8 mouse cellular contexts compared by ENCODE assay signal in genomic region chr11:88293631-88294393, GRCm38 (mm10). TPM values are rescaled to one million over a fixed set of nuclear protein-coding genes. Genes with fewer than 3 reads are reported as not detected.
DNase-seq lines count a peak whose midpoint lies in the region; ATAC-seq and TF ChIP-seq lines count a peak whose summit lies in the region.
"Had no signal": no experiment of that assay in that cellular context is flagged by ENCODE, and none has a peak within 500 bp of the region (broad histone marks: within the 10 kb centered on the region; RNA-seq: fewer than 3 reads in every experiment).

Ccdc182 (plus strand) TSS chr11:88294058.

- TF ChIP-seq POLR2A in ES-Bruce4 (IDR thresholded peaks at IDR 0.05; ENCODE audit: insufficient read depth, low read length), result no peak

- H3K4me2 ChIP-seq in hindbrain, embryonic 16.5 days (ENCODE audit: low read length), result peak within 1 kb of the TSS; percentile 54
- H3K4me2 ChIP-seq in liver, embryonic 13.5 days, result peak within 1 kb of the TSS; percentile 40

- no peak for ATAC-seq in G1E (ENCODE audit: extremely low read depth, insufficient number of reproducible peaks, low FRiP score, poor library complexity, severe bottlenecking)
- ATAC-seq in hindbrain, embryonic 16.5 days, result no peak
- no peak for ATAC-seq in liver, embryonic 13.5 days (ENCODE audit: low read depth)
- ATAC-seq in megakaryocyte progenitor cell, adult 5-6 weeks (replicated peaks; ENCODE audit: poor library complexity), result no peak

- H3K4me3 ChIP-seq in ES-Bruce4 (ENCODE audit: low read depth, low read length) (peak within 1 kb of the TSS; percentile 42), G1E (ENCODE audit: low read depth, low read length) (0 out of 2 replicates have a peak within 1 kb of the TSS, but pooled peaks have one; percentile 1)
- H3K4me3 ChIP-seq in hindbrain, embryonic 16.5 days (ENCODE audit: low read length), result peak within 1 kb of the TSS; percentile 8; the same call in 1 of the 2 replicates
- no peak within 1 kb of the TSS; the same call in 1 of the 2 replicates for H3K4me3 ChIP-seq in liver, embryonic 13.5 days (replicated peaks)
- H3K4me3 ChIP-seq: myocyte had no signal

- TF ChIP-seq CTCF in ES-Bruce4 (IDR thresholded peaks at IDR 0.05; ENCODE audit: low read depth, low read length) (peak; percentile 26), G1E (IDR thresholded peaks at IDR 0.05; ENCODE audit: low read depth, low read length) (no peak)

- H3K9me3 ChIP-seq in ES-Bruce4 (replicated peaks; ENCODE audit: control insufficient read depth, insufficient read depth, low read length, poor library complexity, severe bottlenecking) (no peaks in the 10 kb centered on the region), G1E (replicated peaks) (no peaks in the 10 kb centered on the region)
- H3K9me3 ChIP-seq in hindbrain, embryonic 16.5 days (ENCODE audit: control insufficient read depth, low read length), result no peaks in the 10 kb centered on the region
- H3K9me3 ChIP-seq in liver, embryonic 13.5 days (replicated peaks), result no peaks in the 10 kb centered on the region

- H3K27me3 ChIP-seq in ES-Bruce4 (ENCODE audit: control insufficient read depth, insufficient read depth, low read length, poor library complexity, severe bottlenecking), result no peaks in the 10 kb centered on the region
- peaks cover 37% of the 10 kb centered on the region for H3K27me3 ChIP-seq in G1E (ENCODE audit: insufficient read depth, low read length)
- H3K27me3 ChIP-seq in hindbrain, embryonic 16.5 days (replicated peaks; ENCODE audit: control insufficient read depth, insufficient read depth, low read length), result no peaks in the 10 kb centered on the region
- peaks cover 39% of the 10 kb centered on the region for H3K27me3 ChIP-seq in liver, embryonic 13.5 days

- peak within 1 kb of the TSS; percentile 3 for H3K9ac ChIP-seq in ES-Bruce4 (ENCODE audit: low read depth, poor library complexity, severe bottlenecking)
- peak within 1 kb of the TSS; percentile 54 for H3K9ac ChIP-seq in hindbrain, embryonic 16.5 days (ENCODE audit: low read depth, low read length)
- H3K9ac ChIP-seq in liver, embryonic 13.5 days, result no peak within 1 kb of the TSS

- WGBS in hindbrain, embryonic 16.5 days, result 29% methylated on average over 20 of the region's 20 CpGs
- 32% methylated on average over 20 of the region's 20 CpGs for WGBS in liver, embryonic 13.5 days (ENCODE audit: insufficient replicate concordance)

- TF ChIP-seq EP300 in ES-Bruce4 (IDR thresholded peaks at IDR 0.05; ENCODE audit: insufficient read depth, low read depth, low read length), result no peak

- H3K4me1 ChIP-seq in ES-Bruce4 (ENCODE audit: control insufficient read depth, insufficient read depth, low read length) (no peaks in the 10 kb centered on the region), G1E (ENCODE audit: insufficient read depth, low read depth, low read length) (no peaks in the 10 kb centered on the region)
- peaks cover 14% of the 10 kb centered on the region for H3K4me1 ChIP-seq in hindbrain, embryonic 16.5 days (ENCODE audit: control insufficient read depth, insufficient read depth, low read depth, low read length)
- peaks cover 13% of the 10 kb centered on the region for H3K4me1 ChIP-seq in liver, embryonic 13.5 days (replicated peaks)

- no peaks in the 10 kb centered on the region for H3K36me3 ChIP-seq in ES-Bruce4 (ENCODE audit: control insufficient read depth, insufficient read depth, low read length, poor library complexity, severe bottlenecking)
- no peaks in the 10 kb centered on the region for H3K36me3 ChIP-seq in G1E (replicated peaks)
- H3K36me3 ChIP-seq in hindbrain, embryonic 16.5 days (ENCODE audit: control insufficient read depth, insufficient read depth, low read length), result no peaks in the 10 kb centered on the region
- no peaks in the 10 kb centered on the region for H3K36me3 ChIP-seq in liver, embryonic 13.5 days

- H3K27ac ChIP-seq in ES-Bruce4 (ENCODE audit: insufficient read depth, low read length), result no peak within 1 kb of the TSS
- H3K27ac ChIP-seq in hindbrain, embryonic 16.5 days (ENCODE audit: low read depth, low read length), result peak within 1 kb of the TSS; percentile 24; the same call in 1 of the 2 replicates
- no peak within 1 kb of the TSS for H3K27ac ChIP-seq in liver, embryonic 13.5 days

- DNase-seq in G1E (ENCODE audit: low spot score), result no peak
- no peak for DNase-seq in liver, embryonic 13.5 days
- DNase-seq in left cerebral cortex, postnatal 36 days (ENCODE audit: low spot score in 2 of 2), result no peak
- no peak for DNase-seq in cerebellum, postnatal 14 days

- intact Hi-C loops in left cerebral cortex, postnatal 36 days (cut with DNase I), result loop anchor here (5.0 kb wide), 2 partner anchors 113 to 433 kb away; no protein-coding TSS in a partner anchor

RNA-seq across cellular contexts. Expression of gene Ccdc182, which starts in this region (rescaled TPM):
- polyA plus RNA-seq in ES-Bruce4 (2011; ENCODE audit: insufficient read depth, insufficient read length, low read depth, missing spikeins), result not detected in 2 replicates
- not detected in 2 replicates for total RNA-seq in G1E (2014; fragmentation: Nextera tagmentation)
- total RNA-seq in G1E (2017), result not detected in 2 replicates
- polyA plus RNA-seq in G1E (2012), result not detected in 2 replicates
- 0.13 TPM in 1 of 2 replicates, not detected in the other for polyA plus RNA-seq in hindbrain, embryonic 16.5 days (2015; fragmentation: Nextera tagmentation; extraction: Ambion mirVana)
- not detected in 2 replicates for polyA plus RNA-seq in liver, embryonic 13.5 days (2015; fragmentation: Nextera tagmentation; extraction: Ambion mirVana)
- total RNA-seq in left cerebral cortex, postnatal 36 days (2021), result not detected
- total RNA-seq in megakaryocyte progenitor cell, adult 5-6 weeks (2015), result not detected in 2 replicates
- not detected in 2 replicates for total RNA-seq in megakaryocyte progenitor cell, adult 5-6 weeks (2017)
- polyA plus RNA-seq: myocyte had no signal
